Mouse (Mus musculus) liver, adult 2 months (tissue): ENCODE data around the gene Ralgps1. TPM values are rescaled to one million over a fixed set of nuclear protein-coding genes. Genes with fewer than 3 reads are reported as not detected.
A peak's percentile ranks its signal among the peaks of the same experiment; 100 is the strongest.

Experiments used
- DNase-seq: peaks from one replicate; pipeline ENCODE4 v3.0.0-alpha.2; 2011; ENCODE audit warnings: low read depth, low spot score; ENCODE audit errors: extremely low read depth
- H3K27ac ChIP-seq: fragments of 200-500 bp; replicated peaks from 2 replicates; pipeline ENCODE4 v1.5.1; 2012; ENCODE audit warnings: low read depth, mild to moderate bottlenecking, control low read depth, inconsistent platforms, low read length; ENCODE audit not compliant: insufficient read depth
- H3K27me3 ChIP-seq: fragments of 200-500 bp; 2 replicates; pipeline ENCODE4 v1.6.1; 2012; ENCODE audit warnings: mild to moderate bottlenecking, moderate library complexity, low read length, inconsistent platforms; ENCODE audit not compliant: control insufficient read depth, insufficient read depth
- H3K36me3 ChIP-seq: fragments of 200-500 bp; 2 replicates; pipeline ENCODE4 v1.6.1; 2012; ENCODE audit warnings: low read length, inconsistent platforms; ENCODE audit not compliant: control insufficient read depth, insufficient read depth
- H3K4me1 ChIP-seq: fragments of 200-500 bp; 2 replicates; pipeline ENCODE4 v1.6.1; 2011; ENCODE audit warnings: low read length; ENCODE audit not compliant: control insufficient read depth, insufficient read depth
- H3K4me3 ChIP-seq: fragments of 200-500 bp; 2 replicates; pipeline ENCODE4 v1.5.1; 2011; ENCODE audit warnings: low read depth, mild to moderate bottlenecking, control low read depth, low read length, moderate library complexity; ENCODE audit not compliant: insufficient read depth
- H3K79me2 ChIP-seq: fragments of 200-500 bp; 2 replicates; pipeline ENCODE4 v1.6.1; 2012; ENCODE audit warnings: inconsistent platforms, mild to moderate bottlenecking, low read length, moderate library complexity; ENCODE audit not compliant: control insufficient read depth, insufficient read depth
- H3K9ac ChIP-seq: fragments of 200-500 bp; 2 replicates; pipeline ENCODE4 v1.6.1; 2012; ENCODE audit warnings: low read depth, mild to moderate bottlenecking, control low read depth, inconsistent platforms, low read length
- CTCF ChIP-seq: fragments of 200-500 bp; IDR thresholded peaks from 2 replicates; pipeline ENCODE4 v1.5.1; 2011; ENCODE audit warnings: low read depth, low read length, control low read depth
- POLR2A ChIP-seq: fragments of 200-500 bp; IDR thresholded peaks from 2 replicates; pipeline ENCODE4 v1.6.1; 2011; ENCODE audit warnings: low read length, control low read depth; ENCODE audit not compliant: insufficient read depth; ENCODE audit errors: extremely low read depth
- WGBS: fragments of 180-500 bp; shearing (Covaris S2); methylation state at CpG from one replicate; pipeline ENCODE4 v1.1.7; 2018; 5-methylcytosine and 5-hydroxymethylcytosine counted together
- polyA plus RNA-seq: library from polyadenylated mRNA; depleted of rRNA; stranded (reverse); fragments of >200 nt; gene quantifications from 2 replicates; pipeline ENCODE4 v1.2.3, GENCODE M21; 2012
- total RNA-seq: library from RNA; depleted of rRNA; stranded (reverse); fragments of >200 nt; gene quantifications from 2 replicates; pipeline ENCODE4 v1.2.3, GENCODE M21; 2014

Ralgps1 gene
- total and polyA plus RNA-seq, 2 experiments, result 2.6 to 3.3 TPM

- WGBS, result 75% methylated on average over 3 of the region's 3 CpGs
- peak; percentile 32 for DNase-seq
- Histone ChIP-seq H3K9ac (no peak overlapping the region), H3K36me3 (no peaks in the 10 kb centered on the region), H3K4me1 (no peaks in the 10 kb centered on the region), H3K27ac (peak overlapping the region; percentile 61), H3K79me2 (no peaks in the 10 kb centered on the region), H3K4me3 (no peak overlapping the region), H3K27me3 (no peaks in the 10 kb centered on the region)
- no peak for TF ChIP-seq POLR2A
- TF ChIP-seq CTCF, result no peak
Measured at GRCm38 (mm10) chr2:33300371-33301046, 70.8 kb downstream of the Ralgps1 start.

GRCm38 (mm10) chr2:33298928-33299327, 72.4 kb downstream of the Ralgps1 start:
- Histone ChIP-seq H3K27me3 (no peaks in the 10 kb centered on the region), H3K79me2 (no peaks in the 10 kb centered on the region), H3K27ac (no peak overlapping the region; the same call in 1 of the 2 replicates), H3K9ac (no peak overlapping the region), H3K36me3 (no peaks in the 10 kb centered on the region), H3K4me3 (no peak overlapping the region), H3K4me1 (no peaks in the 10 kb centered on the region)
- 73% methylated on average over 4 of the region's 4 CpGs for WGBS
- no peak for TF ChIP-seq CTCF
- TF ChIP-seq POLR2A, result no peak
- no peak for DNase-seq

GRCm38 (mm10) chr2:33295115-33295514, 76.2 kb downstream of the Ralgps1 start:
- WGBS, result 89% methylated on average over 5 of the region's 5 CpGs
- Histone ChIP-seq H3K9ac (no peak overlapping the region), H3K4me3 (no peak overlapping the region), H3K4me1 (no peaks in the 10 kb centered on the region), H3K79me2 (no peaks in the 10 kb centered on the region), H3K27ac (no peak overlapping the region), H3K36me3 (no peaks in the 10 kb centered on the region), H3K27me3 (no peaks in the 10 kb centered on the region)
- no peak for DNase-seq
- TF ChIP-seq CTCF (no peak), POLR2A (no peak)

GRCm38 (mm10) chr2:33292057-33292456, 79.2 kb downstream of the Ralgps1 start:
- no peak overlapping the region for H3K4me3 ChIP-seq
- H3K9ac ChIP-seq, result no peak overlapping the region
- 54% methylated on average over 2 of the region's 2 CpGs for WGBS
- no peak for TF ChIP-seq POLR2A
- no peak for TF ChIP-seq CTCF
- no peaks in the 10 kb centered on the region for H3K79me2 ChIP-seq
- no peaks in the 10 kb centered on the region for H3K36me3 ChIP-seq
- no peak for DNase-seq
- H3K27me3 ChIP-seq, result no peaks in the 10 kb centered on the region
- no peaks in the 10 kb centered on the region for H3K4me1 ChIP-seq
- no peak overlapping the region for H3K27ac ChIP-seq

GRCm38 (mm10) chr2:33290491-33290890, 80.8 kb downstream of the Ralgps1 start:
- Histone ChIP-seq H3K27me3 (no peaks in the 10 kb centered on the region), H3K4me1 (no peaks in the 10 kb centered on the region), H3K9ac (no peak overlapping the region), H3K4me3 (no peak overlapping the region), H3K79me2 (no peaks in the 10 kb centered on the region), H3K36me3 (no peaks in the 10 kb centered on the region), H3K27ac (no peak overlapping the region)
- 95% methylated on average over 8 of the region's 8 CpGs for WGBS
- no peak for DNase-seq
- TF ChIP-seq POLR2A (no peak), CTCF (no peak)

- Histone ChIP-seq H3K79me2 (no peaks in the 10 kb centered on the region), H3K27me3 (no peaks in the 10 kb centered on the region), H3K9ac (no peak overlapping the region), H3K27ac (no peak overlapping the region), H3K36me3 (no peaks in the 10 kb centered on the region), H3K4me1 (peaks cover 3% of the 10 kb centered on the region; the same call in 1 of the 2 replicates), H3K4me3 (no peak overlapping the region)
- no peak for DNase-seq
- 95% methylated on average over 5 of the region's 5 CpGs for WGBS
- no peak for TF ChIP-seq CTCF
- no peak for TF ChIP-seq POLR2A
Measured at GRCm38 (mm10) chr2:33288837-33289236, 82.4 kb downstream of the Ralgps1 start.
